Mouse (Mus musculus) lung, adult 2 months (tissue): ENCODE data around the gene Ankrd33.

ENCODE experiments used
- CTCF ChIP-seq: fragments of 200-500 bp; IDR thresholded peaks from 2 replicates; pipeline ENCODE4 v1.5.1; 2011; ENCODE audit warnings: mild to moderate bottlenecking, low read length, control low read depth; ENCODE audit not compliant: insufficient read depth
- POLR2A ChIP-seq: fragments of 200-500 bp; IDR thresholded peaks from 2 replicates; pipeline ENCODE4 v1.6.1; 2011; ENCODE audit warnings: low read depth, mild to moderate bottlenecking, control low read depth, low read length, borderline replicate concordance; ENCODE audit errors: extremely low read depth

DNA sequence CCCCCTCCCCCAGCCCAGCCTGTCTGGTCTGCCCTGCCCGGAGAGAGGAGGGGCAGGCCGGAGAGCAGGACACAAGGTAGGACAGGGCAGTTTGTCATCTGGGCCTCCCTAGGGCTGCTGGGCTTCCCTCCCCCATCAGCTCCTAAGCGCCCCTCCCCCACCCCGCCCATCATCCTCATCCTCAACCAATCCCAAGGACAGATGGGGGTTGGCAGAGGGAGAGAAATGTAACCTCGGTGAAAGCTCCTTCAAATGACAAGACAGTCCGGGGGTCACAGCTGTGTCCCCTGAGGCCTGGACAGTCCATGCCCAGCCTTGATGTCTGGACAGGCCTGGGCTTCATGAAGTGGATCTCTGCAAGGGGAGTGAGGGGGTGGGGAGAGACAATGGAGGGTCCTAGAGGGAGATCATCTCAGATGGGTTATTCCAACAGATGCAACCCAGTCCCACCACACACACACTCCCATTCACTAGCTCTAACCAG, 49.1 kb upstream of the Ankrd33 start:
- no peak for TF ChIP-seq POLR2A
- TF ChIP-seq CTCF: no peak
